Mouse (Mus musculus) kidney, adult 2 months (tissue): ENCODE measurements around the gene Jmjd8.

Source experiments
- CTCF ChIP-seq: fragments of 200-500 bp; conservative IDR thresholded peaks from 2 replicates; pipeline ENCODE4 v1.5.1; 2011; ENCODE audit warnings: low read depth, mild to moderate bottlenecking, control low read depth, low read length, moderate library complexity, mixed read lengths; ENCODE audit not compliant: insufficient read depth, insufficient read length
- POLR2A ChIP-seq: fragments of 200-500 bp; IDR thresholded peaks from one replicate; pipeline ENCODE4 v1.6.1; 2011; ENCODE audit warnings: low read depth, low read length, control low read depth

DNA sequence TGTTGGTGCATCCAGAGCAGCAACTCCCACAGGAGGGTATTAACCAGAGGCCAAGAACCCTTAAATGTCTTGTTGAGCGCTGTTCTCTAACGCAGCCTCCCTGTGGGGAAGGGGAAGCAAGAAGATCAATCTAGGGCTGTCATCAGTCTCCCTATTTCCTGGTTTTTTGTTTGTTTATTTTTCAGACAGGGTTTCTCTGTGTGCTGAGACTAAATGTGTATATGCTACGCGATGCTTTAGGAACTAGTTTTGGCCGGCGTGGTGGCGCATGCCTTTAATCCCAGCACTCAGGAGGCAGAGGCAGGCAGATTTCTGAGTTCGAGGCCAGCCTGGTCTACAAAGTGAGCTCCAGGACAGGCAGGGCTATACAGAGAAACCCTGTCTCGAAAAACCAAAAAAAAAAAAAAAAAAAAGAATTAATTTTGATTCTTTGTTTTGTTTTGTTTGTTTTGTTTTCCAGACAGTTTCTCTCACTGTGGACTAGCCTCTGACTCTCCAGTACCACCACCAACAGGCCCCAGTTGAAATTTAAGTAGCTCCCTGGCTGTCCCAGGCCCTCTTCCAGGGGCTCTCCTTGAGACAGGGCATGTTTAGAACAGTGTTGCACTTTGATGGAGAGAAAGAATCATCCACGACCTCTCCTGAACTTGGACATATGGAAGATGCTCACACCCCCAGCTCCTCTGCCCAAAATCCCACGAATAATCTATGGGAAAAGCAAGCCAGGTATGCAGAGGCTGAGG lies 44.9 kb downstream of the Jmjd8 start:
- TF ChIP-seq CTCF, result no peak
- no peak for TF ChIP-seq POLR2A
